Mouse (Mus musculus): ENCODE data around the gene Iqcd. TPM values are rescaled to one million over a fixed set of nuclear protein-coding genes. Genes with fewer than 3 reads are reported as not detected.

Gene Iqcd
- polyA plus RNA-seq, 3 experiments from 2014 or later, result 0.91 TPM; not detected in 2

GRCm38 (mm10) chr5:120631128-120631527 is 42.3 kb downstream of the Iqcd start:
- no peak for ATAC-seq

- no peak for ATAC-seq
Observed at GRCm38 (mm10) chr5:120631892-120632291, 43.1 kb downstream of the Iqcd start.

GRCm38 (mm10) chr5:120634131-120634530 is 45.3 kb downstream of the Iqcd start, which contains the start of gene Cfap73:
Cfap73 (minus strand) TSS chr5:120634235.
- no peak for ATAC-seq

- no peak for ATAC-seq
Observed at GRCm38 (mm10) chr5:120634860-120635259, 46.0 kb downstream of the Iqcd start.

- ATAC-seq, result no peak
Observed at GRCm38 (mm10) chr5:120635633-120636032, 46.8 kb downstream of the Iqcd start.

- no peak for ATAC-seq
Observed at GRCm38 (mm10) chr5:120640094-120640493, 51.3 kb downstream of the Iqcd start.

GRCm38 (mm10) chr5:120643365-120644085 is 54.7 kb downstream of the Iqcd start:
- no peak for ATAC-seq

- no peak for ATAC-seq
Observed at GRCm38 (mm10) chr5:120644227-120644626, 55.4 kb downstream of the Iqcd start.

- no peak for ATAC-seq
Observed at GRCm38 (mm10) chr5:120645851-120646250, 57.0 kb downstream of the Iqcd start.

- ATAC-seq, result no peak
Observed at GRCm38 (mm10) chr5:120647361-120647760, 58.5 kb downstream of the Iqcd start.

GRCm38 (mm10) chr5:120647814-120648491 is 59.1 kb downstream of the Iqcd start:
- peak; percentile 52 for ATAC-seq

- ATAC-seq, result peak; percentile 94
Observed at GRCm38 (mm10) chr5:120648569-120649373, 60.0 kb downstream of the Iqcd start, which contains the start of gene Rasal1. Rasal1 (plus strand) TSS chr5:120648812.

- ATAC-seq, result peak; percentile 19
Observed at GRCm38 (mm10) chr5:120649374-120649933, 60.6 kb downstream of the Iqcd start.

- ATAC-seq, result no peak
Observed at GRCm38 (mm10) chr5:120649938-120650337, 61.1 kb downstream of the Iqcd start.

GRCm38 (mm10) chr5:120651230-120651629 is 62.4 kb downstream of the Iqcd start:
- no peak for ATAC-seq

GRCm38 (mm10) chr5:120652915-120653701 is 64.3 kb downstream of the Iqcd start:
- ATAC-seq, result no peak

- no peak for ATAC-seq
Observed at GRCm38 (mm10) chr5:120653873-120654272, 65.1 kb downstream of the Iqcd start.

- no peak for ATAC-seq
Observed at GRCm38 (mm10) chr5:120656281-120656751, 67.5 kb downstream of the Iqcd start.

All from inflammation-experienced regulatory T-cells, adult 6 months (primary cell).